Mouse (Mus musculus): ENCODE data around the gene Atp11a. TPM values are rescaled to one million over a fixed set of nuclear protein-coding genes. Genes with fewer than 3 reads are reported as not detected.
A peak's percentile ranks its signal among the peaks of the same experiment; 100 is the strongest.

Atp11a gene
- 5.4 and 7.0 TPM in 2 replicates for polyA plus RNA-seq (2014; fragmentation: Nextera tagmentation; extraction: Ambion mirVana)

GRCm38 (mm10) chr8:12756391-12757157 is at the start of gene Atp11a:
Atp11a (plus strand) TSS chr8:12757014.
- Histone ChIP-seq H3K4me3 (ENCODE audit: low read depth, low read length) (peak within 1 kb of the TSS; percentile 77), H3K4me1 (replicated peaks; ENCODE audit: control insufficient read depth, insufficient read depth, low read length) (peaks cover 9% of the 10 kb centered on the region), H3K36me3 (ENCODE audit: control insufficient read depth, insufficient read depth, low read length) (no peaks in the 10 kb centered on the region), H3K27ac (ENCODE audit: low read depth, low read length) (no peak within 1 kb of the TSS), H3K4me2 (peak within 1 kb of the TSS; percentile 93), H3K9me3 (ENCODE audit: control insufficient read depth, low read length) (no peaks in the 10 kb centered on the region), H3K9ac (ENCODE audit: low read depth, low read length) (peak within 1 kb of the TSS; percentile 72), H3K27me3 (replicated peaks; ENCODE audit: control insufficient read depth, insufficient read depth, low read length) (peaks cover 21% of the 10 kb centered on the region)
- DNase-seq (ENCODE audit: low spot score) (peak; percentile 56), ATAC-seq (replicated peaks; ENCODE audit: low FRiP score) (peak; percentile 76)
- 3% methylated on average over 36 of the region's 62 CpGs for WGBS

GRCm38 (mm10) chr8:12711623-12712022 is 45.2 kb upstream of the Atp11a start:
- H3K27me3 ChIP-seq (replicated peaks; ENCODE audit: control insufficient read depth, insufficient read depth, low read length): 0 out of 2 replicates have a peak, but pooled peaks cover 3% of the 10 kb centered on the region
- no peak overlapping the region for H3K4me3 ChIP-seq (ENCODE audit: low read depth, low read length)
- WGBS: 71% methylated on average over 7 of the region's 7 CpGs
- DNase-seq (ENCODE audit: low spot score) (no peak), ATAC-seq (replicated peaks; ENCODE audit: low FRiP score) (no peak)
- no peak overlapping the region for H3K27ac ChIP-seq (ENCODE audit: low read depth, low read length)
- no peak overlapping the region for H3K4me2 ChIP-seq
- H3K9me3 ChIP-seq (ENCODE audit: control insufficient read depth, low read length): no peaks in the 10 kb centered on the region
- no peaks in the 10 kb centered on the region for H3K4me1 ChIP-seq (replicated peaks; ENCODE audit: control insufficient read depth, insufficient read depth, low read length)
- H3K9ac ChIP-seq (ENCODE audit: low read depth, low read length): no peak overlapping the region
- no peaks in the 10 kb centered on the region for H3K36me3 ChIP-seq (ENCODE audit: control insufficient read depth, insufficient read depth, low read length)

GRCm38 (mm10) chr8:12715861-12716585 is 40.8 kb upstream of the Atp11a start:
- 77% methylated on average over 18 of the region's 18 CpGs for WGBS
- no peak overlapping the region for H3K4me3 ChIP-seq (ENCODE audit: low read depth, low read length)

GRCm38 (mm10) chr8:12719091-12719490 is 37.7 kb upstream of the Atp11a start:
- 67% methylated on average over 9 of the region's 9 CpGs for WGBS
- Histone ChIP-seq H3K9ac (ENCODE audit: low read depth, low read length) (no peak overlapping the region), H3K27ac (ENCODE audit: low read depth, low read length) (no peak overlapping the region), H3K4me2 (no peak overlapping the region), H3K4me3 (ENCODE audit: low read depth, low read length) (no peak overlapping the region), H3K4me1 (replicated peaks; ENCODE audit: control insufficient read depth, insufficient read depth, low read length) (no peaks in the 10 kb centered on the region), H3K27me3 (replicated peaks; ENCODE audit: control insufficient read depth, insufficient read depth, low read length) (no peaks in the 10 kb centered on the region), H3K36me3 (ENCODE audit: control insufficient read depth, insufficient read depth, low read length) (no peaks in the 10 kb centered on the region), H3K9me3 (ENCODE audit: control insufficient read depth, low read length) (no peaks in the 10 kb centered on the region)
- DNase-seq (ENCODE audit: low spot score) (no peak), ATAC-seq (replicated peaks; ENCODE audit: low FRiP score) (no peak)

More at GRCm38 (mm10) chr8:12715861-12716585, 40.8 kb upstream of the Atp11a start:
- no peak overlapping the region for H3K27ac ChIP-seq (ENCODE audit: low read depth, low read length)
- H3K27me3 ChIP-seq (replicated peaks; ENCODE audit: control insufficient read depth, insufficient read depth, low read length): no peaks in the 10 kb centered on the region
- no peaks in the 10 kb centered on the region for H3K9me3 ChIP-seq (ENCODE audit: control insufficient read depth, low read length)
- H3K9ac ChIP-seq (ENCODE audit: low read depth, low read length): no peak overlapping the region
- H3K4me1 ChIP-seq (replicated peaks; ENCODE audit: control insufficient read depth, insufficient read depth, low read length): no peaks in the 10 kb centered on the region
- DNase-seq (ENCODE audit: low spot score): no peak
- no peaks in the 10 kb centered on the region for H3K36me3 ChIP-seq (ENCODE audit: control insufficient read depth, insufficient read depth, low read length)
- ATAC-seq (replicated peaks; ENCODE audit: low FRiP score): no peak
- no peak overlapping the region for H3K4me2 ChIP-seq

GRCm38 (mm10) chr8:12728644-12729043 is 28.2 kb upstream of the Atp11a start:
- ATAC-seq (replicated peaks; ENCODE audit: low FRiP score) (no peak), DNase-seq (ENCODE audit: low spot score) (no peak)
- no peaks in the 10 kb centered on the region for H3K9me3 ChIP-seq (ENCODE audit: control insufficient read depth, low read length)
- WGBS: 73% methylated on average over 4 of the region's 4 CpGs
- no peak overlapping the region for H3K4me2 ChIP-seq
- no peaks in the 10 kb centered on the region for H3K36me3 ChIP-seq (ENCODE audit: control insufficient read depth, insufficient read depth, low read length)
- no peak overlapping the region for H3K4me3 ChIP-seq (ENCODE audit: low read depth, low read length)
- no peaks in the 10 kb centered on the region for H3K4me1 ChIP-seq (replicated peaks; ENCODE audit: control insufficient read depth, insufficient read depth, low read length)
- H3K27ac ChIP-seq (ENCODE audit: low read depth, low read length): no peak overlapping the region
- no peaks in the 10 kb centered on the region for H3K27me3 ChIP-seq (replicated peaks; ENCODE audit: control insufficient read depth, insufficient read depth, low read length)
- no peak overlapping the region for H3K9ac ChIP-seq (ENCODE audit: low read depth, low read length)

- Histone ChIP-seq H3K4me3 (ENCODE audit: low read depth, low read length) (no peak overlapping the region), H3K4me1 (replicated peaks; ENCODE audit: control insufficient read depth, insufficient read depth, low read length) (no peaks in the 10 kb centered on the region), H3K36me3 (ENCODE audit: control insufficient read depth, insufficient read depth, low read length) (no peaks in the 10 kb centered on the region), H3K27me3 (replicated peaks; ENCODE audit: control insufficient read depth, insufficient read depth, low read length) (no peaks in the 10 kb centered on the region), H3K9ac (ENCODE audit: low read depth, low read length) (no peak overlapping the region), H3K27ac (ENCODE audit: low read depth, low read length) (no peak overlapping the region), H3K9me3 (ENCODE audit: control insufficient read depth, low read length) (no peaks in the 10 kb centered on the region), H3K4me2 (no peak overlapping the region)
- no peak for ATAC-seq (replicated peaks; ENCODE audit: low FRiP score)
- WGBS: 80% methylated on average over 5 of the region's 5 CpGs
- DNase-seq (ENCODE audit: low spot score): no peak
These were observed 26.0 kb upstream of the Atp11a start for GRCm38 (mm10) chr8:12730780-12731179.

GRCm38 (mm10) chr8:12732431-12732830 is 24.4 kb upstream of the Atp11a start:
- H3K27ac ChIP-seq (ENCODE audit: low read depth, low read length): no peak overlapping the region
- H3K9ac ChIP-seq (ENCODE audit: low read depth, low read length): no peak overlapping the region
- DNase-seq (ENCODE audit: low spot score) (no peak), ATAC-seq (replicated peaks; ENCODE audit: low FRiP score) (no peak)
- no peaks in the 10 kb centered on the region for H3K4me1 ChIP-seq (replicated peaks; ENCODE audit: control insufficient read depth, insufficient read depth, low read length)
- no peak overlapping the region for H3K4me3 ChIP-seq (ENCODE audit: low read depth, low read length)
- 86% methylated on average over 6 of the region's 6 CpGs for WGBS
- no peaks in the 10 kb centered on the region for H3K9me3 ChIP-seq (ENCODE audit: control insufficient read depth, low read length)
- no peaks in the 10 kb centered on the region for H3K27me3 ChIP-seq (replicated peaks; ENCODE audit: control insufficient read depth, insufficient read depth, low read length)
- no peaks in the 10 kb centered on the region for H3K36me3 ChIP-seq (ENCODE audit: control insufficient read depth, insufficient read depth, low read length)
- no peak overlapping the region for H3K4me2 ChIP-seq

DNA sequence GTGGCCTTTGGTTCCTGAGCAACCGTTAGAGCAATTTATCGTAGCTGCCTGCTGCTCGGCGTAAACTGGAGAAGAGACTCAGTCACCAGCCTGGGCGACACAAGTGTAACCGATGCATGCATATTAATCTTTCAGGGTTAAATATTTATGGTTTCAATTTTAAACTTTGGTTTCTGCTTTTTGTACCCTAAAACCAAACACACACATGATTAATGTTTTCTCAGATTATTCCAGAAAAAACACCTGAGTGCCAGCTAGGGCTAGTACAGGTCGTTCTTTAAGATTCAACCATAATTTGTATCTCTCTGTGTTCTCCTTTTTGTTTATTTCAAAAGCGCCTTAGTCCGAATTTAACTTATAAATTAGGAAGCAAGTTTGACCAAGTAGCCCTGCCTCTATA is 17.7 kb upstream of the Atp11a start:
- H3K4me2 ChIP-seq: no peak overlapping the region
- H3K27me3 ChIP-seq (replicated peaks; ENCODE audit: control insufficient read depth, insufficient read depth, low read length): no peaks in the 10 kb centered on the region
- no peaks in the 10 kb centered on the region for H3K36me3 ChIP-seq (ENCODE audit: control insufficient read depth, insufficient read depth, low read length)
- WGBS: 76% methylated on average over 9 of the region's 9 CpGs
- H3K9ac ChIP-seq (ENCODE audit: low read depth, low read length): no peak overlapping the region
- H3K9me3 ChIP-seq (ENCODE audit: control insufficient read depth, low read length): no peaks in the 10 kb centered on the region
- no peak for DNase-seq (ENCODE audit: low spot score)
- no peak for ATAC-seq (replicated peaks; ENCODE audit: low FRiP score)
- no peak overlapping the region for H3K4me3 ChIP-seq (ENCODE audit: low read depth, low read length)
- H3K27ac ChIP-seq (ENCODE audit: low read depth, low read length): no peak overlapping the region
- H3K4me1 ChIP-seq (replicated peaks; ENCODE audit: control insufficient read depth, insufficient read depth, low read length): no peaks in the 10 kb centered on the region

All from liver, embryonic 11.5 days (tissue).